Mouse (Mus musculus) gastrocnemius, adult 2 months (tissue): ENCODE data around the gene Btbd18. TPM values are rescaled to one million over a fixed set of nuclear protein-coding genes. Genes with fewer than 3 reads are reported as not detected.
"Not testable (repeated sequence)": the region's sequence is repeated elsewhere in the genome, so short reads cannot be mapped to it uniquely, and the experiment has no call there.

Experiments used
- DNase-seq: peaks from one replicate; pipeline ENCODE4 v3.0.0; 2022
- H3K27ac ChIP-seq: fragments of 200-600 bp; 2 replicates; pipeline ENCODE4 v1.8.1; 2022; ENCODE audit warnings: mild to moderate bottlenecking
- H3K4me3 ChIP-seq: fragments of 200-600 bp; 2 replicates; pipeline ENCODE4 v1.8.1; 2022; ENCODE audit warnings: mild to moderate bottlenecking, moderate library complexity
- CTCF ChIP-seq: fragments of 200-600 bp; IDR thresholded peaks from 2 replicates; pipeline ENCODE4 v1.8.1; 2022; ENCODE audit warnings: antibody characterized with exemption, mild to moderate bottlenecking, moderate library complexity
- intact Hi-C: fragments of 180-260 bp; cut with DNase I; formaldehyde crosslinking; loops from one replicate; pipeline ENCODE4 v1.15.1; 2025
- total RNA-seq, 2 experiments: library from RNA; stranded (reverse); gene quantifications; 2 replicates each; pipeline ENCODE4 v1.2.3; 2021

The Btbd18 gene
- total RNA-seq, 2 experiments from 2014 or later = not detected

GRCm38 (mm10) chr2:84650464-84651195, 8.2 kb upstream of the Btbd18 start, which contains the start of gene Ctnnd1:
Ctnnd1 (minus strand) TSS chr2:84650765.
- TF ChIP-seq CTCF = no peak
- DNase-seq = peak; percentile 91
- peak within 1 kb of the TSS; percentile 87 for H3K4me3 ChIP-seq
- peak within 1 kb of the TSS; percentile 98 for H3K27ac ChIP-seq
- intact Hi-C loops = loop anchor here (1.0 to 2.0 kb wide), 2 partner anchors 15 to 30 kb away; no protein-coding TSS in a partner anchor

GRCm38 (mm10) chr2:84653354-84653753, 5.5 kb upstream of the Btbd18 start:
- Histone ChIP-seq H3K27ac (no peak overlapping the region), H3K4me3 (no peak overlapping the region)
- intact Hi-C loops = no loop called here
- no peak for DNase-seq
- TF ChIP-seq CTCF = peak; percentile 64

GRCm38 (mm10) chr2:84655864-84656263, 3.0 kb upstream of the Btbd18 start:
- intact Hi-C loops = no loop called here
- no peak for TF ChIP-seq CTCF
- no peak overlapping the region for H3K4me3 ChIP-seq
- no peak overlapping the region for H3K27ac ChIP-seq
- DNase-seq = no peak

- intact Hi-C loops = loop anchor here (2.0 to 5.0 kb wide), 2 partner anchors 41 to 203 kb away; no protein-coding TSS in a partner anchor
- peak; percentile 68 for TF ChIP-seq CTCF
- Histone ChIP-seq H3K4me3 (no peak overlapping the region), H3K27ac (no peak overlapping the region)
- DNase-seq = peak; percentile 28
Measured at GRCm38 (mm10) chr2:84660253-84660652, 1.4 kb downstream of the Btbd18 start.

- Histone ChIP-seq H3K4me3 (no peak overlapping the region), H3K27ac (no peak overlapping the region)
- DNase-seq = peak; percentile 44
- intact Hi-C loops = loop anchor here (5.0 kb wide), 1 partner anchor 206 kb away; no protein-coding TSS in a partner anchor
- TF ChIP-seq CTCF = peak; percentile 71
Measured at GRCm38 (mm10) chr2:84662866-84663265, 4.0 kb downstream of the Btbd18 start.

- Histone ChIP-seq H3K27ac (no peak overlapping the region), H3K4me3 (no peak overlapping the region)
- no peak for DNase-seq
- intact Hi-C loops = no loop called here
- no peak for TF ChIP-seq CTCF
Measured at GRCm38 (mm10) chr2:84666081-84666480, 7.2 kb downstream of the Btbd18 start.

- Histone ChIP-seq H3K4me3 (peak overlapping the region; percentile 92), H3K27ac (peak overlapping the region; percentile 79)
- intact Hi-C loops = loop anchor here (5.0 kb wide), 1 partner anchor 142 kb away; no protein-coding TSS in a partner anchor
- no peak for TF ChIP-seq CTCF
- DNase-seq = peak; percentile 38
Measured at GRCm38 (mm10) chr2:84669828-84670568, 11.1 kb downstream of the Btbd18 start.

- intact Hi-C loops = loop anchor here (5.0 kb wide), 1 partner anchor 142 kb away; no protein-coding TSS in a partner anchor
- Histone ChIP-seq H3K27ac (peak within 1 kb of the TSS; percentile 79), H3K4me3 (peak within 1 kb of the TSS; percentile 92)
- no peak for TF ChIP-seq CTCF
- peak; percentile 79 for DNase-seq
Measured at GRCm38 (mm10) chr2:84670569-84670933, 11.7 kb downstream of the Btbd18 start, which contains the start of gene Selenoh. Selenoh (minus strand) TSS chr2:84670770.

- H3K27ac ChIP-seq, DNase-seq, H3K4me3 ChIP-seq: not testable (repeated sequence)
- intact Hi-C loops = loop anchor here (5.0 kb wide), 1 partner anchor 141 kb away; no protein-coding TSS in a partner anchor
Measured at GRCm38 (mm10) chr2:84671535-84671934, 12.7 kb downstream of the Btbd18 start.

GRCm38 (mm10) chr2:84677270-84677967, 18.5 kb downstream of the Btbd18 start:
- Histone ChIP-seq H3K27ac (peak overlapping the region; percentile 70), H3K4me3 (peak overlapping the region; percentile 73)
- intact Hi-C loops = loop anchor here (5.0 kb wide), 1 partner anchor 35 kb away; no protein-coding TSS in a partner anchor
- DNase-seq = no peak
- TF ChIP-seq CTCF = peak; percentile 47

- TF ChIP-seq CTCF = no peak
Measured at GRCm38 (mm10) chr2:84677968-84678880, 19.3 kb downstream of the Btbd18 start, which contains the start of the genes Gm28635 and Med19. Gm28635 (minus strand) TSS chr2:84678041. Med19 (plus strand) TSS chr2:84678402.

More at GRCm38 (mm10) chr2:84677968-84678880, 19.3 kb downstream of the Btbd18 start, which contains the start of the genes Gm28635 and Med19:
- intact Hi-C loops = loop anchor here (5.0 kb wide), 1 partner anchor 34 kb away; no protein-coding TSS in a partner anchor
- DNase-seq = peak; percentile 94
- Histone ChIP-seq H3K27ac (peak within 1 kb of the TSS; percentile 87), H3K4me3 (peak within 1 kb of the TSS; percentile 89)
